Mouse (Mus musculus) spleen, postnatal 4 days (tissue): ENCODE data around the gene Cacna2d4.

Source experiments
- DNase-seq, 2 experiments: peaks; one replicate each; pipeline ENCODE4 v3.0.0; 2022; ENCODE audit warnings: low spot score in 2 of 2

Cacna2d4 gene

DNA sequence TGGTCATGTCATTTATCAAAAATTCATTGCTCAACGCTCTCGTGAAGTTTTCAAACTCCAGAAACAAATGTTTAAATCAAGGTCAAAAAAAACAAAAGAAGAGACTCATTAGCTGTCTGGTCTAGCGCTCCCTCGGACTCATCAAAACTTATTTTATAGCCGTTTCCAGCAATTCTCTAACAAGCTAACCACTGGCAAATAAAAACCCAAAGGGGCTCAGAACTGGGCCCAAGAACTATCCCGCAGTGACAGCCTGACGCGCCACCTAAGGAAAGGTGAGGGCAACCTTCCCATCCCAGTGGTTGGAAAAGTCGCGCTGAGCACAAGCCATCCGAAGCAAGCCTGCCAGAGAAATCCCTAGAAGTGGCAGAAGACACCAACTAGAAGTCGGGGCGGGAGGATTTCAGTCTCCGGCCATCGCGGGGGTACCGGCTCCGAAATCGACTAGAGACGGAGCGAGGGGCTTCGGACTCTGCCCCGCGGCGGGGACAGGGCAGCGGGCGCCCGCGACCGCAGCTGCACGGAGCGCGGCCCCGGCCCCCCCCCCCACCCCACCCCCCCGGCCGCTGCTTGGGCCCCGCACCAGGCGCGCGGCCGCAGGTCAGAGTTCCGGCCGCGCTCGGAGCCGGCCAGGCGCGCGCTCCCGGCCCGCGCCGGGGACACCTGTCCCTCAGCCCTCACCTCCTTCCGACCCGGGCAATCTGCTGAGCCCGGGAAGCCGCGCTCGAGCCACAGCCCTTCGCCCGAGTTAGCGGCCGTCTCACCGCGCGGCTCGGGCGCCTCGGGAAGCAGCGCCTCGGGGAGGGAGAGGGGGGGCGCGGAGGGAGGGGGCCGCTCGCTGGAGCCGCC, 151.7 kb downstream of the Cacna2d4 start:
- peak; percentile 28 to 77 for DNase-seq

DNA sequence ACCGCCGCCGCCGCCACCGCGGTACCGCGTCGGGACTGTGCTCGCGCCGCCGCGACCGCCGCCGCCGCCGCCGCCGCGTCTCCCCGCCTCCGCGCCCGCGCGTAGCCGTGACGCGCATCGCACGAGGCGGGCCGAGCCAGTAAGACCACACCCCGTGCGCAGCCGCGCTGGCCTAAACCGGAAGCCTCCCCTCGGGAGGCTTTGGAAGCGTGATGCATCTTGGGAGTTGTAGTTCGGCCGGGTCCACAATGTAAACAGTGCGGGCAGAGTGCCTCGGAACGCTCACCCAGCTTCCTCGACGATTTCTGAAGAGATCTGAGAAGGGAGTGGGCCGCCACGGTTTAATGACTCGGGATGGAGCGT, 152.3 kb downstream of the Cacna2d4 start:
- peak; percentile 94 to 96 for DNase-seq

DNA sequence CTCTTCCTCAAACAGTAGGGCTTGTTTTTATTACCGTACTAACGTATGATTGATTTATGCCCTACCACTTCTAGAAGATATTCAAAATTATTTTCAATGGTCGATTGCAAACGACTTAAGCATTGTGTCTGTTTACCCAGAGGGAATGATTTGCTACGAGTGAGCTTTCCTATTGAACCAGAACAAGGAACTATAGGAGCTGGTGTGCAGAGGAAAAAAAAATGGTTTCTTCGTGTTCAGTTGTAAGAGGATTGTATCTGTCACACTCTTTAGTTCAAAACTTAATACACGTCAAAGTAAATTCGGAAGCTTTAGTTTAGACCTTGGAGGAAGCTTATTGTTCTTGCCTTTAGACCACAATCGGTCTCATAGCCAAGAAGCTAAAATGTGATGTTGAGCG, 152.8 kb downstream of the Cacna2d4 start:
- no peak for DNase-seq

DNA sequence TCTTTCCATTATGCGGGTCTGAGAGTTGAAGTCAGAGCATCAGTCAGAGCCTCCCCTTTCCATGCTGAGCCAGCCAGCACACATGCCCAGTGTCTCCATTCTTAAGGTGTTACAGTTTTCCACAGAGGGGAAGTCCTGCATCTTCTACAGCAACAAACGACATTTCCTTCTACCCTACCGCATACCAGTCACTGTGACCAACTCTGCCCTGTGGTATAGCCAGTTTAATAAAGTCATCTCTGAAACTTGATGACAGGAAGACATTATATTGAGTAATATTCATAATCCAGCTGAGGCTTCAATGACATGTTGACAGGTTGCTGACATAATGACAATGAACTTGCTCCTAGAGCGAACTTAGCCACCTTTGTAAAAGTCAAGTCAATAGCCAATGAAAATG, 154.4 kb downstream of the Cacna2d4 start:
- no peak for DNase-seq

DNA sequence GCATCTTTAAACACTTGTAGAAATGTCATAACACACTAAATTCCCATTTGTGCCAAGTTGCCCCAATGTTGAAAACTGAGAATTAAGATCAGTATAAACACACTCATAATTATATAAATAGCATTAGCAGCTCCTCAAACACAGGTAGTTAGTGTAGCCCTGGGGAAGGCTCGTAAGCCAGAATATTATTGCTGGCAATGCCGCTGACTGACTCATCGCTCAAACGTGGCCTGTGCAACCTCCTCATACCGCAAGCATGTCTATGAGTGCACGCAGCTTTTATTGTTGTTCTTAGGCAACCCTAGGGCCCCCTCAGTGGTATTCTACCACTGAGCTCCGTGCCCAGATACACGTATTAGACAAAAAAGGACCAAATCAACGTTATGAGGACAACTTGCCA, 156.5 kb downstream of the Cacna2d4 start:
- DNase-seq, result no peak

DNA sequence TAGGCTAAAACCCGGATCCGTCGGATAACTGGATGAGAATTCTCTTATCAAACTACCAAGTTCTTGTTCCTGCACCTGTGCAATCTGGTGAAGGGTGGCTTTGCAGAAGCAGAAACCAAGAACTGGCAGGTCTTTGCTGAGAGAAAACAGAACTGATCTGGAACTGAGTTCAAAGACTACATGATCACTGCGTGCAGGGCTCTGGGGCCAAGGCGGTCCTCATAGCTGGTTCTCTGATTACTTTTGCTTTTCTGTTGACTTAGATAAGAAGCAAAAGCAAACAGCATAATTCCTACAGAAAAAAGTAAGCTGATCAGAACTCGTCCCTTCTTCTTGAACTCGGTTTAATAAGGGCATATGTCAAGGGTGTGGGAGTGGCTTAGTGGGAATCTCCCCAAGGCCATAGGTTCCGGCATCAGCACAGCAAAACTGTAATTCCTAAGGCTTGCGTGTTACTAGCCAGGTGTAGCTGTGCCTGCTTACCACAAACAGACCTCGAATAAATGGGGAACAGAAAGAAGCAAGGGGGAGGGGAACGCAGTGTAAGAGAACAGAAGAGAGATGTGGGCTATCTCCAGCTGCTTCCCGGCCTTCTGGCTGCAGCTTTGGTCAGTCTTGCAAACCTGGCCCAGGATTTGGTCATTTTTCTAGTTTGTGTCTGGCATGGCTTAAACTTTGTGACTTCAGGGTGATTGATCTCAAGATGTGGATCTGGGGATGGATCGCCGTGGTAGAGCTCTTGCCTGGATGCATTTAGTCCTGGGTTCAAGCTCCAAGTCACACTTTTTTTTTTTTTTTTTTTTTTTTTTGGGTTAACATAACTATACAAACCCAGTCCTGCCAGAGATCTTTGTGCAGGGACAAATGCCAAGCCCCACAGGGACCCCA, 159.3 kb downstream of the Cacna2d4 start:
- peak; percentile 28 to 65 for DNase-seq

DNA sequence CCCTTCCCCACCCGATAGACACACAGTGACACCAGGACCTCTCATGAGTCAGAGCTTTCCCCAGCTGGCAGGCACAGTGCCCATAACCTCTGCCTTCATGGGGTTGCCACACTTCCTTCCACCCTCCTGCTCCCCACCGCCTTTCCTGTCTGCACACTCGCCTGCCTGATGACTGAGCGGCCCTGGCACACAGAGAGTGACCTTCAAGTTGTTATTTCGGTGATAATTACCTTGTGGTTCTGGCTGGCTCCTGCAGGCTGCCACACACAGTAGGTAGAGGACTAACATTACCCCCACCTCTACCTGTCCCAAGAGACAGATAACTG, 159.9 kb downstream of the Cacna2d4 start:
- DNase-seq, result peak; percentile 55 to 74

DNA sequence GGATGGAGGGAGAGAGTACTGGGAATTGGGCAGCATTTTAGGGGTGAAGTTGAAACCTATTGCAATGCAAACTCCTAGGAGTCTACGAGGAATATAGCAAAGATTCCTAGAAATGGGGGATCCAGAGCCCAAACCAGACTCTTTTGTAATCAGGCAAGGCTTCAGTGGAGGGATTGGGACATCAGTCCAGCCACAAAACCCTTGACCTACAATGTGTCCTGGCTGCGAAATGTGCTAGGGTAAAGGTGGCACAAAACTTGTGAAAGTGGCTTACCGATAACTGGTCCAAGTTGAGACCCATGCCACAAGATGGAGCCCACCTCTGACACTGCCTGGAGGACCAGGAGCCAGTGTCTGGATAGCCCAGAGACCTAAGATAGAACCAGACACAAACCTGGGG, 163.0 kb downstream of the Cacna2d4 start:
- no peak for DNase-seq

DNA sequence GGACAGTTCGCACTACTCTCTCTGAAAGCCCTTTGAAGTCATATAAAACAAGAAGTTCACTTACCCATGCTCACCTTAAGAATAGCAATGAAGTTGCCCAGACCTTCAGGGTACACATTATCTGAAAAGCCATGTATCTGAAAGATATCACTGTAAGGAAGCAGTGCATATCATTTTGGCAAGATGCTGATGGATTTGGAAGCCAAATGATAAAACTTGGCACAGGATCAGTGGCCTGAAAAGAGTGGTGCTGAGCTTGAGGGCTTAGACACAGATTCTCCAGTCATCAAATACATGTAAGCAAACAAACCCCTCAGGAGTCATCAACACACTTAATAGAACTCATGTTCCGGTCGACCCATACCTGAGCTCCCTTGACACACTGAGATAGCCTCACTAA, 164.3 kb downstream of the Cacna2d4 start:
- no peak for DNase-seq

DNA sequence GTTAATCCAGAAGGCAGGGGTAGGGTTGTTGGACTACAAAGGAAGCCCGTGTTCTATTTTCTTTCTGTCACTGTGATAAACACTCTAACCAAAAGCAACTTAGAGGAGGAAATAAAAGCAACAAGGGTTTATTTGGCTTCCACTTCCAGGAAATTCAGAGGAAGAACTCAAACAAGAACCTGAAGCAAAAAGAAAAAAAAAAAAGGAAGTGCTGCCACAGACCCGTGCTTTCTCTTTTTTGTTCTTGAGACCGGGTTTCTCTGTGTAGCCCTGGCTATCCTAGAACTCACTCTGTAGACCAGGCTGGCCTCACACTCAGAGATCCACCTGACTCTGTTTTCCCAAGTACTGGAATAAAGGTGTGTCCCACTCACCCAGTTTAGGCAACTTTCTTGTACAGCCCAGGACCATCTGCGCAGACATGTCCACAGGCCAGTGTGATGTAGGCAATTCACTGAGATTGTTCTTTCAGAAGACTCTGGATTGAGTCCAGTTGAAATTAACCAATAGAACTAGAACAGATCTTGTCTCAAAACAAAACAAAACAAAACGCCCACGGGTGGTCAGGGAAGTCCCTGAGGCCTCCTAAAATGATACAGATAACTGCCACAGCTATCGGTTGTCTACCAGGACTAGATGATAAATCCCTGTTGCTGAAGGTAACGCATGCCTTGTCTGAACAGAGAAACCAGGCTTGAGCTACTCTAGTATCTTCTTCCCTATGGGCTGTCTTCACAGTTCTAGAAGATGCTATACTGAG, 165.4 kb downstream of the Cacna2d4 start:
- DNase-seq, result no peak
